Mouse (Mus musculus) liver, embryonic 14 days (tissue): ENCODE data around the gene Col1a2. TPM values are rescaled to one million over a fixed set of nuclear protein-coding genes. Genes with fewer than 3 reads are reported as not detected.

Source experiments
- polyA plus RNA-seq: library from polyadenylated mRNA; depleted of rRNA; stranded (reverse); fragments of >200 nt; gene quantifications from 2 replicates; pipeline ENCODE4 v1.2.3, GENCODE M21; 2012; rRNA removed

Col1a2 gene
- polyA plus RNA-seq, result 12.4 and 27.8 TPM in 2 replicates

DNA sequence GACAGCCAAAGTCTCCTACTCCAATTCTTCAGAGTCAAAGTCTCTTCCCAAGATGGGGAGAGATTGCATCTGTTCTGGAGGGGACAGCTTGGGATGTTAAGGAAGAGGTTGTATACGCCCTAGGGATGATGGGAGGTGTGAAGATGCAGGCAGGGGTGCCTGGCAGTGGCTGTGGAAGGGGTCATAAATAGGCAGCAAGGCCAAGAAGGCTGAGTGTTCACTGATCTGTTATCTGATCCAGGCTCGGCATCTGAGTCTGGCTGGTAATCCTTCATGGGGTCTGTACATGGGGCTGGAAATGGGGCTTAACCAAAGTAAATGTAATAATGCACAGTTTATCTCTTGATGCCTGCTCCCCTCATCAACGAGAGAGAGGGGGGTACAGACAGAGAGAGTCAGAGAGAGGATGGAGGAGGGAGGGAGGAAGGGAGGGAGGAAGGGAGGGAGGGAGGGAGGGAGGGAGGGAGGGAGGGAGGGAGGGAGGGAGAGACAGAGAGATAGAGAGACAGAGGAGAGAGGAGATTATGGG lies at the start of gene Col1a2:
TSS of gene Col1a2 (plus strand) at position 212 of the 529 bp plus-strand sequence.

Other genes with a start within 250 kb of the Col1a2 start
- gene Casd1, start 96.0 kb downstream of the Col1a2 start, polyA plus RNA-seq, result 7.6 and 9.0 TPM in 2 replicates
- 8.5 and 9.8 TPM in 2 replicates for gene Sgce, start 242.4 kb downstream of the Col1a2 start, polyA plus RNA-seq
- gene Peg10, start 242.5 kb downstream of the Col1a2 start, polyA plus RNA-seq, result 13.7 and 14.6 TPM in 2 replicates